Mouse (Mus musculus) olfactory bulb, adult 2 months (tissue): ENCODE measurements around the gene Cnot2. TPM values are rescaled to one million over a fixed set of nuclear protein-coding genes. Genes with fewer than 3 reads are reported as not detected.
A peak's percentile ranks its signal among the peaks of the same experiment; 100 is the strongest.

ENCODE experiments used
- H3K27ac ChIP-seq: fragments of 200-500 bp; 2 replicates; pipeline ENCODE4 v1.5.1; 2012; ENCODE audit warnings: low read depth, low read length; ENCODE audit not compliant: insufficient read depth
- H3K4me1 ChIP-seq: fragments of 200-500 bp; 2 replicates; pipeline ENCODE4 v1.6.1; 2012; ENCODE audit warnings: low read length; ENCODE audit not compliant: control insufficient read depth, insufficient read depth
- H3K4me3 ChIP-seq: fragments of 200-500 bp; 2 replicates; pipeline ENCODE4 v1.5.1; 2012; ENCODE audit warnings: mild to moderate bottlenecking, low read depth, low read length, moderate library complexity; ENCODE audit not compliant: insufficient read depth
- CTCF ChIP-seq: fragments of 200-500 bp; IDR thresholded peaks from 2 replicates; pipeline ENCODE4 v1.5.1; 2012; ENCODE audit warnings: low read depth, mild to moderate bottlenecking, low read length, moderate library complexity; ENCODE audit not compliant: insufficient read depth
- POLR2A ChIP-seq: fragments of 200-500 bp; IDR thresholded peaks from 2 replicates; pipeline ENCODE4 v1.6.1; 2012; ENCODE audit warnings: mild to moderate bottlenecking, low read depth, low read length, moderate library complexity; ENCODE audit not compliant: insufficient read depth
- WGBS: fragments of 180-500 bp; shearing (Covaris S2); methylation state at CpG from one replicate; pipeline ENCODE4 v1.1.7; 2018; 5-methylcytosine and 5-hydroxymethylcytosine counted together
- polyA plus RNA-seq: library from polyadenylated mRNA; stranded (reverse); fragments of >200 nt; gene quantifications from 2 replicates; pipeline ENCODE4 v1.2.4, GENCODE M21; 2012; ENCODE audit warnings: low replicate concordance; ENCODE audit not compliant: missing spikeins, insufficient read depth, insufficient read length

Cnot2 gene
- polyA plus RNA-seq, 1 experiment: not detected

DNA sequence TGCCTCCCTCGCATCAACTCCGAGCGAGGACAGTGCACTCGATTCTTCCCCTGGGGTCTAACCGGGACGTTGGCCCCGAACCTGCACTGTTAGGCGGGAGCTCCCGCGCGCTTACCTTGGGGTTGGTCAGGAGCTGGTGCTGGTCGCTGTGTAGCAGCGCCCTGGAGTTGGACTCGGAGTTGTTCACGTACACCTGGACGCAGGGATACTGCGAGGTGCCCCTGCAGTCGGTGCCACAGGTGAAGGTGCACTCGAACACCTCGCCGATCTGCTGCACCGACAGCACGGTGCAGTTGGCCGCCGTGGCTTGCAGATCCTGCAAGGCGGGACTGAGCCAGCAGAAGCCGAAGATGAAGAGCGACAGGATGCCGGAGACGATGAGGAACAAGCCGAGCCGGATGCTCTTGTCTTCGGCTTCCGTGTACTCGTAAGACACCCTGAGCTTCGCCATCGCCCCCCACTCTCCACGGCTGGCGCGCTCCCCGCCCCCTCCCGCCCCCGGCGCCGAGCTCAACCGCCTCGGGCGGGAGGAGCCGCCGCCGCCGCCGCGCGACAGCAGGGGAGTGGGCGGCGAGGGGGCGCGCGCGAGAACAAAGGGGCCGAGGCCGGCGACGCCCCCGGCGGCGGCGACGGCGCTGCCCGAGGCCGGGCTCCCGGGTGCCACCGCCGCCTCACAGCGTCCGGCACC, 108.1 kb downstream of the Cnot2 start:
- H3K27ac ChIP-seq: peak overlapping the region; percentile 82
- TF ChIP-seq CTCF: no peak
- TF ChIP-seq POLR2A: 0 out of 2 replicates have a peak, but pooled peaks have one; percentile 20
- H3K4me3 ChIP-seq: peak overlapping the region; percentile 98
- WGBS: 6% methylated on average over 77 of the region's 78 CpGs
- H3K4me1 ChIP-seq: peaks cover 18% of the 10 kb centered on the region

DNA sequence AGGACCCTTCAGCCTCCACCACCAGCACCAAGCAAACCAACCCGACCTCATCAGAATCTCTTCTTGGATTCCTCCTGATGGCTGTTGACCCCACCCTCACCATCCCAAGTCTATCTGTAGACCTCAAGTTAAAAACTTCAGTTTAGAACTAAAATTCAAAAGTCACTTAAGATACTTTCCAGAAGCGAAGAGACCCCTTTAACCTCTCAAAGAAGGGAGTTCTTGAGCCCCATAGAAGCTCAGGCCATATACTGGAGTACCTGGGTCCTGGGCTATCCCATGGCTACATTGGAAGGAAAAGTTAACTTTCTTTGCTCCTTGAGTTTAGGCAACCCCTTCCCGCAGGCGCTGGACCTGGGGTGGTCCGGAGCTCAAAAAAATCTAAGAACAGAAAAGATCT, 108.7 kb downstream of the Cnot2 start:
- TF ChIP-seq POLR2A (no peak), CTCF (no peak)
- 15% methylated on average over 5 of the region's 5 CpGs for WGBS
- H3K27ac ChIP-seq: peak overlapping the region; percentile 82
- H3K4me3 ChIP-seq: peak overlapping the region; percentile 98
- peaks cover 18% of the 10 kb centered on the region for H3K4me1 ChIP-seq

DNA sequence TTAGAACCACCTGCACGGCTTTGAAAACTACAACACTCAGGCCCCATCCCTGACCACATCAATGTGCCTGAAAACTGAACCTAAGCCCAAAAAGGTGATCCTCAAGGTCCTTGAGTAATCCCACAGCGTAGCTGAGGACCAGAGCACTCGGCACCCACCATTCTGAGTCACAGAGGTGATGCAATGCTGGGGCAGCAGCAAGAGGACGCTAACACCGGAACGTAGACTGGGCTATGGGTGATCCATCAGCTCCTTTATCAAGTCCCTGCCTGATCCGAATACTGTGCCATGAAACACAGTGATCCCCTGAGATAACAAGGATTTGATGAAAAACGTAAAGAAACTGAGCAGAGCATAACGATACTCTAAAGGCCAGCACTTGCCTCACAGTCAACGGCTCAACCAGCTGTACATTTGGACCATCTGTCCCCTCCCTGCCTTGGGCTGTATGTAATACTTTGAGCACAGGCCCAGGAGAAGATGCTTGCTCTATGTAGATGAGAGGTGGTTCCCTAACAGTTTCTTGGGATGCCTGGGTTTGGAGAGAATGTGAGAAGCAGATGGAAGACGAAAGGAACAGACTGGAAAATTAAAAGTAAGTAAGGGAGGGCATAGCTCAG, 110.9 kb downstream of the Cnot2 start:
- no peak overlapping the region for H3K4me3 ChIP-seq

GRCm38 (mm10) chr10:116468094-116468493, 113.2 kb downstream of the Cnot2 start:
- Histone ChIP-seq H3K4me3 (no peak overlapping the region), H3K4me1 (peaks cover 13% of the 10 kb centered on the region), H3K27ac (no peak overlapping the region)
- TF ChIP-seq CTCF: no peak
- no peak for TF ChIP-seq POLR2A
- 89% methylated on average over 5 of the region's 5 CpGs for WGBS

More for the DNA sequence above, 110.9 kb downstream of the Cnot2 start:
- Histone ChIP-seq H3K27ac (no peak overlapping the region), H3K4me1 (peaks cover 15% of the 10 kb centered on the region)
- TF ChIP-seq CTCF (no peak), POLR2A (no peak)
- WGBS: 87% methylated on average over 11 of the region's 11 CpGs

GRCm38 (mm10) chr10:116463753-116464345, 117.5 kb downstream of the Cnot2 start:
- TF ChIP-seq POLR2A (no peak), CTCF (no peak)
- Histone ChIP-seq H3K27ac (no peak overlapping the region), H3K4me1 (peaks cover 5% of the 10 kb centered on the region), H3K4me3 (no peak overlapping the region)
- 78% methylated on average over 12 of the region's 12 CpGs for WGBS

- no peak for TF ChIP-seq CTCF
- TF ChIP-seq POLR2A: no peak
- no peak overlapping the region for H3K27ac ChIP-seq
- H3K4me1 ChIP-seq: peaks cover 5% of the 10 kb centered on the region
- H3K4me3 ChIP-seq: no peak overlapping the region
- WGBS: 93% methylated on average over 9 of the region's 9 CpGs
Observed at GRCm38 (mm10) chr10:116461443-116461842, 119.9 kb downstream of the Cnot2 start.

- Histone ChIP-seq H3K4me3 (no peak overlapping the region), H3K4me1 (peaks cover 6% of the 10 kb centered on the region), H3K27ac (no peak overlapping the region)
- 83% methylated on average over 9 of the region's 9 CpGs for WGBS
- TF ChIP-seq CTCF (no peak), POLR2A (no peak)
Observed at GRCm38 (mm10) chr10:116458786-116459185, 122.5 kb downstream of the Cnot2 start.

GRCm38 (mm10) chr10:116452771-116453170, 128.5 kb downstream of the Cnot2 start:
- no peak for TF ChIP-seq POLR2A
- TF ChIP-seq CTCF: no peak
- Histone ChIP-seq H3K4me1 (peaks cover 9% of the 10 kb centered on the region), H3K27ac (no peak overlapping the region), H3K4me3 (no peak overlapping the region)
- WGBS: 94% methylated on average over 7 of the region's 7 CpGs

GRCm38 (mm10) chr10:116450621-116451020, 130.7 kb downstream of the Cnot2 start:
- H3K4me3 ChIP-seq: no peak overlapping the region
- WGBS: 79% methylated on average over 9 of the region's 9 CpGs
- peaks cover 9% of the 10 kb centered on the region for H3K4me1 ChIP-seq
- no peak overlapping the region for H3K27ac ChIP-seq
- no peak for TF ChIP-seq CTCF
- no peak for TF ChIP-seq POLR2A
